Mouse (Mus musculus): Measurements from ENCODE around the gene Tmem44. TPM values are rescaled to one million over a fixed set of nuclear protein-coding genes. Genes with fewer than 3 reads are reported as not detected.
"Not testable (repeated sequence)": the region's sequence is repeated elsewhere in the genome, so short reads cannot be mapped to it uniquely, and the experiment has no call there.

The Tmem44 gene
- polyA plus RNA-seq, 2 experiments: 16.9 to 39.4 TPM

- whole genome bisulfite sequencing: 81% methylated on average over 2 of the region's 2 CpGs
Observed at GRCm38 (mm10) chr16:30471912-30472311, 78.7 kb downstream of the Tmem44 start.

GRCm38 (mm10) chr16:30468944-30469343 is 81.7 kb downstream of the Tmem44 start:
- Histone ChIP-seq H3K4me2 (replicated peaks; ENCODE audit: low read depth, low read length, severe bottlenecking) (no peak overlapping the region), H3K27ac (replicated peaks; ENCODE audit: low read depth, low read length) (no peak overlapping the region), H3K4me3 (replicated peaks; ENCODE audit: low read length) (no peak overlapping the region), H3K9me3 (ENCODE audit: control insufficient read depth, low read length) (peaks cover 8% of the 10 kb centered on the region), H3K36me3 (ENCODE audit: control insufficient read depth, insufficient read depth, low read length) (no peaks in the 10 kb centered on the region), H3K9ac (ENCODE audit: low read depth, low read length, severe bottlenecking) (no peak overlapping the region), H3K27me3 (ENCODE audit: control insufficient read depth, insufficient read depth, low read length) (no peaks in the 10 kb centered on the region), H3K4me1 (ENCODE audit: control insufficient read depth, insufficient read depth, low read length) (no peaks in the 10 kb centered on the region)
- no peak for ATAC-seq (ENCODE audit: low FRiP score, low read depth)
- no peak for DNase-seq (ENCODE audit: low spot score)
- TF ChIP-seq POLR2A (IDR thresholded peaks at IDR 0.05; ENCODE audit: borderline replicate concordance, extremely low read depth, insufficient read depth, insufficient read length): no peak
- WGBS: 92% methylated on average over 6 of the region's 6 CpGs

More at GRCm38 (mm10) chr16:30471912-30472311, 78.7 kb downstream of the Tmem44 start:
- TF ChIP-seq POLR2A (IDR thresholded peaks at IDR 0.05; ENCODE audit: borderline replicate concordance, extremely low read depth, insufficient read depth, insufficient read length): no peak
- DNase-seq (ENCODE audit: low spot score) (no peak), ATAC-seq (ENCODE audit: low FRiP score, low read depth) (no peak)
- Histone ChIP-seq H3K9me3 (ENCODE audit: control insufficient read depth, low read length) (peaks cover 8% of the 10 kb centered on the region), H3K27ac (replicated peaks; ENCODE audit: low read depth, low read length) (no peak overlapping the region), H3K4me3 (replicated peaks; ENCODE audit: low read length) (no peak overlapping the region), H3K9ac (ENCODE audit: low read depth, low read length, severe bottlenecking) (no peak overlapping the region), H3K4me2 (replicated peaks; ENCODE audit: low read depth, low read length, severe bottlenecking) (no peak overlapping the region), H3K36me3 (ENCODE audit: control insufficient read depth, insufficient read depth, low read length) (no peaks in the 10 kb centered on the region), H3K27me3 (ENCODE audit: control insufficient read depth, insufficient read depth, low read length) (no peaks in the 10 kb centered on the region), H3K4me1 (ENCODE audit: control insufficient read depth, insufficient read depth, low read length) (no peaks in the 10 kb centered on the region)

GRCm38 (mm10) chr16:30465680-30466298 is 84.9 kb downstream of the Tmem44 start:
- Histone ChIP-seq H3K9ac (ENCODE audit: low read depth, low read length, severe bottlenecking) (no peak overlapping the region), H3K27ac (replicated peaks; ENCODE audit: low read depth, low read length) (no peak overlapping the region), H3K4me2 (replicated peaks; ENCODE audit: low read depth, low read length, severe bottlenecking) (no peak overlapping the region), H3K27me3 (ENCODE audit: control insufficient read depth, insufficient read depth, low read length) (no peaks in the 10 kb centered on the region), H3K4me1 (ENCODE audit: control insufficient read depth, insufficient read depth, low read length) (no peaks in the 10 kb centered on the region), H3K4me3 (replicated peaks; ENCODE audit: low read length) (no peak overlapping the region), H3K9me3 (ENCODE audit: control insufficient read depth, low read length) (no peaks in the 10 kb centered on the region; the same call in 1 of the 2 replicates), H3K36me3 (ENCODE audit: control insufficient read depth, insufficient read depth, low read length) (no peaks in the 10 kb centered on the region)
- TF ChIP-seq POLR2A (IDR thresholded peaks at IDR 0.05; ENCODE audit: borderline replicate concordance, extremely low read depth, insufficient read depth, insufficient read length): no peak
- no peak for ATAC-seq (ENCODE audit: low FRiP score, low read depth)
- WGBS: 56% methylated on average over 5 of the region's 5 CpGs
- peak; percentile 4 for DNase-seq (ENCODE audit: low spot score)

GRCm38 (mm10) chr16:30464742-30465141 is 85.9 kb downstream of the Tmem44 start:
- H3K4me2 ChIP-seq (replicated peaks; ENCODE audit: low read depth, low read length, severe bottlenecking); H3K4me1 ChIP-seq (ENCODE audit: control insufficient read depth, insufficient read depth, low read length); H3K27me3 ChIP-seq (ENCODE audit: control insufficient read depth, insufficient read depth, low read length); DNase-seq (ENCODE audit: low spot score); H3K9me3 ChIP-seq (ENCODE audit: control insufficient read depth, low read length); H3K36me3 ChIP-seq (ENCODE audit: control insufficient read depth, insufficient read depth, low read length); H3K27ac ChIP-seq (replicated peaks; ENCODE audit: low read depth, low read length); ATAC-seq (ENCODE audit: low FRiP score, low read depth); H3K9ac ChIP-seq (ENCODE audit: low read depth, low read length, severe bottlenecking); H3K4me3 ChIP-seq (replicated peaks; ENCODE audit: low read length): not testable (repeated sequence)
- 79% methylated on average over 3 of the region's 3 CpGs for WGBS

Other genes starting within 250 kb of the Tmem44 start
- gene Gp5, start 240.1 kb downstream of the Tmem44 start, polyA plus RNA-seq (2012; rRNA removed): 0.72 and 1.3 TPM in 2 replicates
- 0.58 and 0.67 TPM in 2 replicates for gene Gp5, start 240.1 kb downstream of the Tmem44 start, polyA plus RNA-seq (2014; fragmentation: Nextera tagmentation; extraction: Ambion mirVana)
- gene Atp13a3, start 144.9 kb downstream of the Tmem44 start, polyA plus RNA-seq (2012; rRNA removed): 31.8 and 36.8 TPM in 2 replicates
- 14.7 and 15.4 TPM in 2 replicates for gene Atp13a3, start 144.9 kb downstream of the Tmem44 start, polyA plus RNA-seq (2014; fragmentation: Nextera tagmentation; extraction: Ambion mirVana)
- 30.2 and 36.3 TPM in 2 replicates for gene Lsg1, start 36.8 kb upstream of the Tmem44 start, polyA plus RNA-seq (2012; rRNA removed)
- gene Lsg1, start 36.8 kb upstream of the Tmem44 start, polyA plus RNA-seq (2014; fragmentation: Nextera tagmentation; extraction: Ambion mirVana): 64.2 and 64.7 TPM in 2 replicates
- 14.3 and 18.3 TPM in 2 replicates for gene Fam43a, start 48.9 kb upstream of the Tmem44 start, polyA plus RNA-seq (2012; rRNA removed)
- 8.0 and 9.1 TPM in 2 replicates for gene Fam43a, start 48.9 kb upstream of the Tmem44 start, polyA plus RNA-seq (2014; fragmentation: Nextera tagmentation; extraction: Ambion mirVana)